Mouse (Mus musculus) erythroblast, embryonic 14.5 days (primary cell): Measurements from ENCODE around the gene Pomc. TPM values are rescaled to one million over a fixed set of nuclear protein-coding genes. Genes with fewer than 3 reads are reported as not detected.
"Not testable (repeated sequence)": the region's sequence is repeated elsewhere in the genome, so short reads cannot be mapped to it uniquely, and the experiment has no call there.

Source experiments
- H3K27me3 ChIP-seq: 2 replicates; pipeline ENCODE4 v1.6.1; 2012; ENCODE audit warnings: inconsistent platforms; ENCODE audit not compliant: control insufficient read depth
- H3K36me3 ChIP-seq: 2 replicates; pipeline ENCODE4 v1.6.1; 2012; ENCODE audit warnings: mild to moderate bottlenecking, inconsistent platforms; ENCODE audit not compliant: control insufficient read depth
- H3K4me1 ChIP-seq: 2 replicates; pipeline ENCODE4 v1.6.1; 2012; ENCODE audit warnings: inconsistent platforms; ENCODE audit not compliant: control insufficient read depth
- H3K4me3 ChIP-seq: replicated peaks from 2 replicates; pipeline ENCODE3; 2012; ENCODE audit warnings: moderate library complexity, mild to moderate bottlenecking, inconsistent platforms
- H3K9me3 ChIP-seq: 2 replicates; pipeline ENCODE4 v1.6.1; 2012; ENCODE audit warnings: low read length, inconsistent platforms, mixed read lengths; ENCODE audit not compliant: control insufficient read depth
- GATA1 ChIP-seq: IDR thresholded peaks from 2 replicates; pipeline ENCODE4 v1.6.1; 2012; ENCODE audit warnings: low read length, inconsistent platforms, mixed read lengths
- TAL1 ChIP-seq: IDR thresholded peaks from 3 replicates; pipeline ENCODE4 v1.6.1; 2012; ENCODE audit warnings: low read length, inconsistent platforms, mixed read lengths
- polyA plus RNA-seq: library from polyadenylated mRNA; stranded (reverse); fragments of >175 nt; gene quantifications from 2 replicates; pipeline ENCODE4 v1.2.3, GENCODE M21; 2012

The Pomc gene
- polyA plus RNA-seq, 1 experiment: not detected

GRCm38 (mm10) chr12:3959791-3960543, 5.2 kb downstream of the Pomc start:
- no peaks in the 10 kb centered on the region for H3K9me3 ChIP-seq
- no peak for TF ChIP-seq TAL1
- no peak for TF ChIP-seq GATA1
- H3K36me3 ChIP-seq: no peaks in the 10 kb centered on the region
- H3K27me3 ChIP-seq: peaks cover 7% of the 10 kb centered on the region
- peak overlapping the region; percentile 62 for H3K4me3 ChIP-seq
- H3K4me1 ChIP-seq: peaks cover 9% of the 10 kb centered on the region

- H3K4me3 ChIP-seq: peak overlapping the region; percentile 62
- H3K9me3 ChIP-seq: no peaks in the 10 kb centered on the region
- peaks cover 9% of the 10 kb centered on the region for H3K4me1 ChIP-seq
- peaks cover 7% of the 10 kb centered on the region for H3K27me3 ChIP-seq
- TF ChIP-seq TAL1: no peak
- TF ChIP-seq GATA1: no peak
- no peaks in the 10 kb centered on the region for H3K36me3 ChIP-seq
Measured at GRCm38 (mm10) chr12:3960553-3960952, 5.8 kb downstream of the Pomc start.

DNA sequence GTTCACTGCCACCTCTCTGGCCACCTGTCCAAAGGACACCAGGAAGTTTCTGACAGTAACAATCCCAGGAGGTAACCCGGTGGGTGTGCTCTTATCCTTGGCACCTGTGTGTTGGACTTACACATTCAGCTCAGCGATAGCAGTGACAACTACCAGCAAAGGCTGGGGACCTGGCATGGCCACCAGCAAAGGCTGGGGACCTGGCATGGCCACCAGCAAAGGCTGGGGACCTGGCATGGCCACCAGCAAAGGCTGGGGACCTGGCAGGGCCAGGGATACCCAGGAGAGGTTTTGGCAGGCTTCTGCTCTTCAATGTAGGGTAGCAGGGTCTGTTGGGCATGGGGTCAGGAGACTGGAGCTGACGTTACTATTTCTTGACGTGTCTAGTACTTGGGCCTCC, 12.4 kb downstream of the Pomc start:
- TF ChIP-seq TAL1 (no peak), GATA1 (no peak)
- Histone ChIP-seq H3K4me1 (no peaks in the 10 kb centered on the region), H3K36me3 (no peaks in the 10 kb centered on the region), H3K27me3 (no peaks in the 10 kb centered on the region), H3K9me3 (no peaks in the 10 kb centered on the region), H3K4me3 (no peak overlapping the region)

- Histone ChIP-seq H3K36me3 (no peaks in the 10 kb centered on the region), H3K4me3 (no peak overlapping the region), H3K4me1 (no peaks in the 10 kb centered on the region), H3K27me3 (no peaks in the 10 kb centered on the region), H3K9me3 (peaks cover 2% of the 10 kb centered on the region; the same call in 1 of the 2 replicates)
- TF ChIP-seq TAL1 (no peak), GATA1 (no peak)
Measured at GRCm38 (mm10) chr12:3968380-3968779, 13.6 kb downstream of the Pomc start.

DNA sequence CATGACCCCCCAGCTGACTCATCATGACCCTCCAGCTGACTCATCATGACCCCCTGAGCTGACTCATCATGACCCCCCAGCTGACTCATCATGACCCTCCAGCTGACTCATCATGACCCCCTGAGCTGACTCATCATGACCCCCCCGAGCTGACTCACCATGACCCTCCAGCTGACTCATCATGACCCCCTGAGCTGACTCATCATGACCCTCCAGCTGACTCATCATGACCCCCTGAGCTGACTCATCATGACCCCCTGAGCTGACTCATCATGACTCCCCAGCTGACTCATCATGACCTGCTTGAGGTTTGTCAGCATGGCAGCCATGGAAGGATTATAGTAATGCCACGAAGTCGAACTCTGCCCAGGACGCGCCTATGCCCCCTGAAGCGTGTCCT, 18.4 kb downstream of the Pomc start:
- H3K27me3 ChIP-seq, H3K4me3 ChIP-seq, H3K4me1 ChIP-seq, H3K9me3 ChIP-seq, H3K36me3 ChIP-seq: not testable (repeated sequence)

DNA sequence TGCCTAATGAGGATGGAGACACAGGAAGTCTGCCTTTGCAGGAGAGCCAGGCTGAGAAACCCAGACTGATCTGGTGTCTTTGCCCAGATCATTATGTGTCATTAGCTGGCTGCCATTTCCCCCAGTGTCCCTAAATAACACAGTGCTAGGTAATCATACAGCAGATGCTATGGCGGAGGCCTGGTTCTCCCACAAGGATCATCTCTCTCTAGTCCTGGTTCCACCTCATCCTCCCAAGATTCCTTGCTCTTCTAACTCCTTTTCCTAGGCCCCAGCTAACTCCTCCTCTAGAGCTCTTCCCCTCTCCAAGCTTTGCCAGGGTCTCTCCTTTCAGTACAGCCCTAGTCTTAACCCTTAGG, 26.2 kb downstream of the Pomc start:
- peaks cover 18% of the 10 kb centered on the region for H3K27me3 ChIP-seq
- no peaks in the 10 kb centered on the region for H3K36me3 ChIP-seq
- no peaks in the 10 kb centered on the region for H3K9me3 ChIP-seq
- TF ChIP-seq TAL1: no peak
- TF ChIP-seq GATA1: no peak
- no peak overlapping the region for H3K4me3 ChIP-seq
- peaks cover 13% of the 10 kb centered on the region for H3K4me1 ChIP-seq

GRCm38 (mm10) chr12:3981350-3982131, 26.8 kb downstream of the Pomc start:
- peaks cover 18% of the 10 kb centered on the region for H3K27me3 ChIP-seq

DNA sequence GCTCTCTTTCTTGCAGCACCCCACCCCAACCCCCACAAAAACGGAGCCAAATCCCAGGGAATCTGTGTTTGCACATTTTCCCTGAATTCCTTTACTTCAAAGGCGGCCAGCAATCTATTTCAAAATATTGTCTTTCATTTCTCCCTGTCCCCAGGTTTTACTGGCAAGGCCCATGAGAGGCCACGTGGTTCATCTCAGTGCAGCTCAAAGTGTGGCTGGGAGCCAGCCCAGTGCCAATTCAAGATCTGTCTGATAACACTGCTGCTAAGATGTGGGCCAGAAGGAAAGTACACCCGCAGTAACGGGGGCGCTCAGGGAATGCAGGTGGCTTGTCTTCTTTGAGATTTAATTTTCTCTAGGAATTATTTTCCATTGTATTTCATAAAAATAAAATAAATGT, 27.5 kb downstream of the Pomc start:
- H3K9me3 ChIP-seq: no peaks in the 10 kb centered on the region
- no peaks in the 10 kb centered on the region for H3K36me3 ChIP-seq
- peaks cover 13% of the 10 kb centered on the region for H3K4me1 ChIP-seq
- TF ChIP-seq TAL1 (no peak), GATA1 (no peak)
- H3K27me3 ChIP-seq: peaks cover 18% of the 10 kb centered on the region
- H3K4me3 ChIP-seq: no peak overlapping the region

More at GRCm38 (mm10) chr12:3981350-3982131, 26.8 kb downstream of the Pomc start:
- Histone ChIP-seq H3K36me3 (no peaks in the 10 kb centered on the region), H3K4me1 (peaks cover 13% of the 10 kb centered on the region), H3K4me3 (peak overlapping the region; percentile 44), H3K9me3 (no peaks in the 10 kb centered on the region)
- TF ChIP-seq TAL1 (no peak), GATA1 (no peak)

- H3K4me3 ChIP-seq: no peak overlapping the region
- no peaks in the 10 kb centered on the region for H3K36me3 ChIP-seq
- peaks cover 18% of the 10 kb centered on the region for H3K27me3 ChIP-seq
- no peak for TF ChIP-seq GATA1
- TF ChIP-seq TAL1: no peak
- H3K9me3 ChIP-seq: no peaks in the 10 kb centered on the region
- H3K4me1 ChIP-seq: peaks cover 13% of the 10 kb centered on the region
Measured at GRCm38 (mm10) chr12:3983736-3984135, 29.0 kb downstream of the Pomc start.

DNA sequence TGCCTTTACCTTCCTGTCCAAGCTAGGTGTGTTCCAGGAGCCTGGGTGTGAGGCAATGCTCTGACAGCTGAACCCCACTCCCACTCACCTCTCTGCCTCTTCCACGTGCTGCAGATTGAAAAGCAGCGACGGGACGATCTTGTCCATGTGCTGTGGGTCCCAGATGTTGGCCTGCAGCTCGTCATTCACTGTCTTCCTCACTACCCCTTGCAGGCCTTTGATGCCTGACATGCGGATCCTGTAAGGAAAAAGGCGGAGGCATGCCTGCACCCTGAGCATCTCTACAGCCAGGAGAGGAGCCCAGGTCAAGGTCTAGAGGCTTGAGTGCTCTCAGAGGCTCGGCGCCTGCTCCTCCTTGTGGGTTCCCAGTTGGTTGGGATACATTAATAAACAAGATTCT, 29.7 kb downstream of the Pomc start:
- H3K9me3 ChIP-seq: no peaks in the 10 kb centered on the region
- no peak overlapping the region for H3K4me3 ChIP-seq
- H3K4me1 ChIP-seq: peaks cover 13% of the 10 kb centered on the region
- peaks cover 18% of the 10 kb centered on the region for H3K27me3 ChIP-seq
- TF ChIP-seq TAL1 (no peak), GATA1 (no peak)
- H3K36me3 ChIP-seq: no peaks in the 10 kb centered on the region
